Mouse (Mus musculus) lung, adult 2 months (tissue): Measurements from ENCODE around the gene Coro1c.

Source experiments
- CTCF ChIP-seq: fragments of 200-500 bp; IDR thresholded peaks from 2 replicates; pipeline ENCODE4 v1.5.1; 2011; ENCODE audit warnings: mild to moderate bottlenecking, low read length, control low read depth; ENCODE audit not compliant: insufficient read depth
- POLR2A ChIP-seq: fragments of 200-500 bp; IDR thresholded peaks from 2 replicates; pipeline ENCODE4 v1.6.1; 2011; ENCODE audit warnings: low read depth, mild to moderate bottlenecking, control low read depth, low read length, borderline replicate concordance; ENCODE audit errors: extremely low read depth

DNA sequence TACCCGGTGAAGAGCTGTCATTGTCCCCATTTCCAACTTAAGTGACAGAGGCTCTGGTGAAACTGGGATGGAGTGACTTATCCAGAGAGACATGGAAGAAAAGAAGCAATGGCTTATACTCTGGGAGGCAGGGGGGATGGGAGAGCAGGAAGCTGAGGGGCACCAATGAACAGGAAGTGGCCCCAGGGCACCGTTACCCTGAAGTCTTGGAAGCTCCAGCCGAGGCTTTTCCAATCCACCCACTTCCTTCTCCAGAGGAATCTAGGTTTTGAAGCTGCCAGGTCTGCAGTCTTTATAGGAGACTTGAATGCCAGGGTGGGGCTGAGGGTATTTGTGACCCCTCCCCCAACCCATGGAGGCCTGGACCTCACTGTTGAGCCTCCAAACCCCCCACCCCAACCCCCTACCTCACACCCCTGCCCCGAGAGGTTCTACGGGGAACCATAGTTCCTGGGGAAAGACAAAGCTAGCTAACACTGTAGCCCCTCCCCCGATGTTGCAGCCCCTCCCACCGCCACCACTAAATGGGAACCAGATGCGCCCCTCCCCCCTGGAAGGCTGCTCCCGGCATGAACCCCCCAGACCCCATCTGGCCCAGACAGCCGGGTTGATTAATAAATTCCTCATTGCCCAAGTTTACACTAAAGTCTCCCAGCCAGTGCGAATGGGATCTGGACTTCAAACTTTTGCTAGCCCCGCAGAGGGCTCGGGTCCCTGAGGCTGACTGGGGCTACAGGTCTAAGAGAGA lies 112.0 kb downstream of the Coro1c start:
- no peak for TF ChIP-seq POLR2A
- TF ChIP-seq CTCF: no peak
